Mouse (Mus musculus) cortical plate, adult 2 months (tissue): ENCODE measurements around the gene Rcbtb2.

Source experiments
- CTCF ChIP-seq: fragments of 200-500 bp; IDR thresholded peaks from 2 replicates; pipeline ENCODE4 v1.5.1; 2011; ENCODE audit warnings: mild to moderate bottlenecking, control low read depth, low read length; ENCODE audit not compliant: insufficient read depth; ENCODE audit errors: extremely low read depth
- POLR2A ChIP-seq: fragments of 200-500 bp; IDR thresholded peaks from 2 replicates; pipeline ENCODE4 v1.6.1; 2011; ENCODE audit warnings: mild to moderate bottlenecking, low read length, control low read depth; ENCODE audit not compliant: insufficient read depth; ENCODE audit errors: extremely low read depth

- TF ChIP-seq CTCF (peak; percentile 76), POLR2A (no peak)
Observed at GRCm38 (mm10) chr14:73098677-73099387, 24.0 kb upstream of the Rcbtb2 start.
